Mouse (Mus musculus) kidney, adult 2 months (tissue): ENCODE measurements around the gene Etv1. TPM values are rescaled to one million over a fixed set of nuclear protein-coding genes. Genes with fewer than 3 reads are reported as not detected.

ENCODE experiments used
- DNase-seq: peaks from one replicate; pipeline ENCODE4 v3.0.0; 2021
- H3K27ac ChIP-seq: fragments of 200-500 bp; 2 replicates; pipeline ENCODE4 v1.5.1; 2012; ENCODE audit warnings: low read depth, low read length, control low read depth, inconsistent platforms; ENCODE audit not compliant: insufficient read depth
- H3K27me3 ChIP-seq: fragments of 200-500 bp; replicated peaks from 2 replicates; pipeline ENCODE4 v1.6.1; 2012; ENCODE audit warnings: mild to moderate bottlenecking, moderate library complexity, low read length, inconsistent platforms; ENCODE audit not compliant: control insufficient read depth, insufficient read depth
- H3K36me3 ChIP-seq: fragments of 200-500 bp; 2 replicates; pipeline ENCODE4 v1.6.1; 2012; ENCODE audit warnings: mild to moderate bottlenecking, moderate library complexity, low read length, inconsistent platforms; ENCODE audit not compliant: control insufficient read depth, insufficient read depth
- H3K4me1 ChIP-seq: fragments of 200-500 bp; 2 replicates; pipeline ENCODE4 v1.6.1; 2011; ENCODE audit warnings: low read length; ENCODE audit not compliant: control insufficient read depth, insufficient read depth
- H3K4me3 ChIP-seq: fragments of 200-500 bp; 2 replicates; pipeline ENCODE4 v1.5.1; 2011; ENCODE audit warnings: mild to moderate bottlenecking, low read depth, low read length, control low read depth; ENCODE audit not compliant: insufficient read depth
- CTCF ChIP-seq: fragments of 200-500 bp; conservative IDR thresholded peaks from 2 replicates; pipeline ENCODE4 v1.5.1; 2011; ENCODE audit warnings: low read depth, mild to moderate bottlenecking, control low read depth, low read length, moderate library complexity, mixed read lengths; ENCODE audit not compliant: insufficient read depth, insufficient read length
- POLR2A ChIP-seq: fragments of 200-500 bp; IDR thresholded peaks from one replicate; pipeline ENCODE4 v1.6.1; 2011; ENCODE audit warnings: low read depth, low read length, control low read depth
- WGBS: fragments of 180-500 bp; shearing (Covaris S2); methylation state at CpG from one replicate; pipeline ENCODE4 v1.1.7; 2018; 5-methylcytosine and 5-hydroxymethylcytosine counted together
- polyA plus RNA-seq: library from polyadenylated mRNA; depleted of rRNA; stranded (reverse); fragments of >200 nt; gene quantifications from 2 replicates; pipeline ENCODE4 v1.2.3, GENCODE M21; 2012

Gene Etv1
- polyA plus RNA-seq, 1 experiment, result 9.2 TPM

DNA sequence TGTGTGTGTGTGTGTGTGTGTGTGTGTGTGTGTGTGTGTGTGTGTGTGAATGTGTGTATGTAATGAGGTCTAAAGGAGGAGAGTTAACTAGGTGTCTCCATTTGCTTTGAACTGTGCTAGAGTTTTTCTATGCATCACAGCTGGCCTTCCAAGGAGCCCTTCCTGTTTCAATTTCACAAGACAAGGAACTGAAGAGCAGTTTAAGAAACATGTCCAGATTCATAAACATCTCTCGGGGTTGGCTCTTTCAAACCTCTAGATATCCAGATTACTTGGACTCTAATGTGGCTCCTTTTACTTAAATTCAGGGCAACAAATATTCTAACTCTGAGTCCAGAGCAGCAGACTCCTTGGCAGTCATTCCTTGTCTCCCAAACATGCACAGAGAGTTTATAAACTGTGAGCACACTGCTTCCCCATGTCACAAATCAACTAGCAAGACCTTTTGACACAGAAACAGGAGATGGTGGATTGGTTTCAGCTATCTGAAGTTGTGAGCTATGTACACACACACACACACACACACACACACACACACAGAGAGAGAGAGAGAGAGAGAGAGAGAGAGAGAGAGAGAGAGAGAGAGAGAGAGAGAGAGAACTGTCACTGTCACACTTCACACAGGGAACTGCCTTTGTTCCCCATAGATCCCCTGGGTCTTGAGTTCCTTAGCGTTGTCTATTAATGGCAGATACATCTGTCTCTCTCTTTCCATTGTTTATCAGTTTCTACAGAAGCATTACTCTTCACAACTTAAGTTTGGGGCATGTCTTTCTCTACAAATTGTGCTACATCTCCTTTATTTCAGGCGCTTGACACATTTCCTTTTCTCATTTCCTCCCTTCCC lies 85.0 kb downstream of the Etv1 start:
- Histone ChIP-seq H3K27me3 (no peaks in the 10 kb centered on the region), H3K4me1 (no peaks in the 10 kb centered on the region), H3K36me3 (no peaks in the 10 kb centered on the region; the same call in 1 of the 2 replicates), H3K4me3 (no peak overlapping the region), H3K27ac (peak overlapping the region; percentile 23; the same call in 1 of the 2 replicates)
- WGBS, result 59% methylated on average over 3 of the region's 3 CpGs
- TF ChIP-seq CTCF, result no peak
- TF ChIP-seq POLR2A, result no peak
- DNase-seq, result no peak

DNA sequence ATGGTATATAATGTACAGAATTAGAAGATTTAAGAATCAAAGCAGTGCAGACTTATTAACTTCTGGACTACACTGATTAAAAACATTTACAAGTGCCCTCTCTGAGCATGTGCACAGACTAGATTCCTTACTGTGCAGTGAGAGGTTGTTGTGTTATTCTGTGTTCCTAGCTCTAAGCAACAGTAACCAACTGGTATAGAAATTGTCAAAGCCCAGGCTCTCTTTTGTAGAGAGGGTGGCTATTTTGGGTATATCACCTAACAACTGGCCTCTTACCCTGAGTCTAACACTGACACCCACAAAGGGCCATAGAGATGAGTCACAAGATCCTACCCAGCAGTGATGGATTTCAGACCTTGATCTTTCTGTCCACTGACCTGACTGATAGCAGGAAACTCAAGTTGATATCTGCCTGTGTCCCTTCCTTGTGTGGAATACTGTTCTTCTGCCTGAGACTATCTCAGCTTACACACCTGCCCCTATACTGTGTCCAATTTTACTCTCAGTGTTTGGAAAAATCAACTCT lies 95.4 kb downstream of the Etv1 start:
- H3K4me1 ChIP-seq, result no peaks in the 10 kb centered on the region
- TF ChIP-seq CTCF (no peak), POLR2A (no peak)

DNA sequence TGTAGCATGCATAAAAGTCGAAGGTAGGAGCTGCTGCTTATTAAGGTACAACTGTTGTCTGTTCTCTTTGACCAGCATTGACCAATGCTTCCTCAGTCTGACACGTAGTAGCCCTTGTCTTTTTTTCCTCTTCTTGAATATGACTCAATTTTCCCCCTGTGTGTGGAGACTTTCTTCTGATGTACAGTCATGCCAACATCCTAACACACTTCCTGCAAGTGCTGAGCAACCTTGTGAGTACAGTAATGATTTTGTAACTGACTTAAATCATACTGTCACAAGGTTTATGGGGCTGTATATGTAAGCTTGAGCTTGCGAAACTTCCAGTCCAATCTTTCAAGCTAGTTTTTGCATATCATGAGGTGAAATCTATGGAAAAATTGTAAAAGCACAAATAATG lies 125.3 kb downstream of the Etv1 start:
- Histone ChIP-seq H3K4me1 (no peaks in the 10 kb centered on the region), H3K36me3 (no peaks in the 10 kb centered on the region), H3K27me3 (no peaks in the 10 kb centered on the region), H3K27ac (no peak overlapping the region), H3K4me3 (no peak overlapping the region)
- no peak for DNase-seq
- WGBS, result 74% methylated on average over 3 of the region's 3 CpGs
- no peak for TF ChIP-seq POLR2A
- no peak for TF ChIP-seq CTCF

More for the DNA sequence above, 95.4 kb downstream of the Etv1 start:
- no peak overlapping the region for H3K4me3 ChIP-seq
- no peaks in the 10 kb centered on the region for H3K36me3 ChIP-seq
- DNase-seq, result no peak
- H3K27ac ChIP-seq, result no peak overlapping the region
- H3K27me3 ChIP-seq, result no peaks in the 10 kb centered on the region

DNA sequence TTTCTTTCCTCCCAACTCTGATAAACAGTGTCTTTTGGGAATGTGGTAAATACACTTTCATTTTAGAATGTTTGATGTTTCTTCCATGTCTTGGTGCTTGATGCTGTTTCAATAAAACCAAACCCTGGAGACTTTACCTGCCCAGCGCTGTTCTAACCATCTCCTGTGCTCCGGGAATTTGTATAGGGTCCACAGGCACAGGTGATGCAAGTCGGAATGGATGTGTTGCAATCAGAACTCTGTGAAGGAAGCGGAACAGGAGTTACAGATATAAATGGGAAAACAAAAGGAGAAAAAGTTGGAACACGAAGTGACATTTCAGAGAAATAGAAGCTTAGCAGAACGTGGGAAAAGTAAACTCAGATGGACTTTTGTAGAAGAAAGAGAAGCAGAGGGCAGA lies 127.1 kb downstream of the Etv1 start:
- Histone ChIP-seq H3K4me3 (no peak overlapping the region), H3K4me1 (no peaks in the 10 kb centered on the region), H3K36me3 (no peaks in the 10 kb centered on the region), H3K27me3 (no peaks in the 10 kb centered on the region), H3K27ac (no peak overlapping the region)
- 80% methylated on average over 6 of the region's 6 CpGs for WGBS
- TF ChIP-seq POLR2A, result no peak
- no peak for TF ChIP-seq CTCF
- no peak for DNase-seq

DNA sequence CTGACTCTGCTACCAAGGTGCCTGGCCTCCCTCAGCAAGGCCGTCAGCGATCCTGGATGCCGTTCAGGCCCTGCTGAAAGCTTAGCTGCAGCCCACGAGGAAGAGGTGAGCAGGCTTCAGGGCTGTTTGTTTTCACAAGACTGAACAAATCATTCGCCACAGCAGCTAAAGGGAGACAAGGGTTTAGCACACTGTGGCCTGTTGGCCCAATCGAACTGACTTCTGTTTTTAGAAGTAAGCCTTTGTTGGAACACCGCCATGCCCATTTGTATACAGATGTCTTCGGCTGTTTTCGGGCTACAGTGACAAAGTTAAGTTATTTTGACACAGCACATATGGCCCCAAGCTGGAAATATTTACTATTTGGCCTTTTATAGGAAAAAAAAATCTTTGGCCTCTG lies 127.6 kb downstream of the Etv1 start:
- no peak for DNase-seq
- H3K27ac ChIP-seq, result no peak overlapping the region
- H3K27me3 ChIP-seq, result no peaks in the 10 kb centered on the region
- H3K4me1 ChIP-seq, result no peaks in the 10 kb centered on the region
- H3K4me3 ChIP-seq, result no peak overlapping the region
- TF ChIP-seq CTCF (no peak), POLR2A (no peak)
- WGBS, result 44% methylated on average over 9 of the region's 9 CpGs
- H3K36me3 ChIP-seq, result no peaks in the 10 kb centered on the region

DNA sequence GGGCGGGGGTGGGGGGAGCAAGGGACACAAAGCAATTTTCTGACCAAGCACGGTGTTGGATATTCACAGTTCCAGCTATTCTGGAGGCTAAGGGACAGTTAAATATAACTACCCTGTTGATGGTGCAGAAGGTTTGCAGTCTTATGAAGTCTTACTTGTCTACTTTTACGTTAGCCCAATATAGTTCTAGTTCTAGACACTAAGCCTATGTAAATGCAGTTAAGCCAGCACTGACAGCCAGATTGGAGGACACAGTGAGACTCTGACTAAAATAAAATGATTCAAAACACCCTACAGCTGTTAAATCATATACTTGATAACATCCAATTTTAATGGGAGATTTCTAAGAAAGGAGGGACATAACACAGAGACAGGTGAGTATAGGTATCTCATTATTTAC lies 129.8 kb downstream of the Etv1 start:
- no peak overlapping the region for H3K27ac ChIP-seq
- no peak for TF ChIP-seq CTCF
- no peak for TF ChIP-seq POLR2A
- WGBS, result 92% methylated on average over 3 of the region's 3 CpGs
- no peaks in the 10 kb centered on the region for H3K36me3 ChIP-seq
- DNase-seq, result no peak
- H3K4me3 ChIP-seq, result no peak overlapping the region
- no peaks in the 10 kb centered on the region for H3K4me1 ChIP-seq
- no peaks in the 10 kb centered on the region for H3K27me3 ChIP-seq
